Mouse (Mus musculus) lung, adult 2 months (tissue): ENCODE data around the gene Gpx2. TPM values are rescaled to one million over a fixed set of nuclear protein-coding genes. Genes with fewer than 3 reads are reported as not detected.
"Not testable (repeated sequence)": the region's sequence is repeated elsewhere in the genome, so short reads cannot be mapped to it uniquely, and the experiment has no call there.

Experiments used
- DNase-seq: peaks from one replicate; pipeline ENCODE4 v3.0.0; 2022
- H3K4me1 ChIP-seq: fragments of 200-500 bp; 2 replicates; pipeline ENCODE4 v1.6.1; 2011; ENCODE audit warnings: low read length; ENCODE audit not compliant: control insufficient read depth, insufficient read depth
- H3K4me3 ChIP-seq: fragments of 200-500 bp; replicated peaks from 2 replicates; pipeline ENCODE3; 2011; ENCODE audit warnings: low read depth, mild to moderate bottlenecking, control low read depth, low read length; ENCODE audit errors: extremely low read depth
- CTCF ChIP-seq: fragments of 200-500 bp; IDR thresholded peaks from 2 replicates; pipeline ENCODE4 v1.5.1; 2011; ENCODE audit warnings: mild to moderate bottlenecking, low read length, control low read depth; ENCODE audit not compliant: insufficient read depth
- POLR2A ChIP-seq: fragments of 200-500 bp; IDR thresholded peaks from 2 replicates; pipeline ENCODE4 v1.6.1; 2011; ENCODE audit warnings: low read depth, mild to moderate bottlenecking, control low read depth, low read length, borderline replicate concordance; ENCODE audit errors: extremely low read depth
- WGBS: fragments of 180-500 bp; shearing (Covaris S2); methylation state at CpG from one replicate; pipeline ENCODE4 v1.1.7; 2018; 5-methylcytosine and 5-hydroxymethylcytosine counted together
- polyA plus RNA-seq: library from polyadenylated mRNA; depleted of rRNA; stranded (reverse); fragments of >200 nt; gene quantifications from 2 replicates; pipeline ENCODE4 v1.2.3, GENCODE M21; 2012

Gpx2 gene
- polyA plus RNA-seq, 1 experiment, result 186 TPM

GRCm38 (mm10) chr12:76810491-76810890 is 15.1 kb upstream of the Gpx2 start:
- Histone ChIP-seq H3K4me3 (no peak overlapping the region), H3K4me1 (no peaks in the 10 kb centered on the region)
- no peak for TF ChIP-seq POLR2A
- TF ChIP-seq CTCF, result no peak
- WGBS, result 82% methylated on average over 5 of the region's 5 CpGs
- no peak for DNase-seq

GRCm38 (mm10) chr12:76807796-76808195 is 12.4 kb upstream of the Gpx2 start:
- no peak overlapping the region for H3K4me3 ChIP-seq
- 73% methylated on average over 10 of the region's 10 CpGs for WGBS
- no peak for DNase-seq
- TF ChIP-seq CTCF (no peak), POLR2A (no peak)
- no peaks in the 10 kb centered on the region for H3K4me1 ChIP-seq

- DNase-seq, result no peak
- 80% methylated on average over 10 of the region's 10 CpGs for WGBS
- H3K4me3 ChIP-seq, result no peak overlapping the region
- no peak for TF ChIP-seq POLR2A
- TF ChIP-seq CTCF, result no peak
- H3K4me1 ChIP-seq, result no peaks in the 10 kb centered on the region
Measured at GRCm38 (mm10) chr12:76805056-76805811, 9.9 kb upstream of the Gpx2 start.

GRCm38 (mm10) chr12:76803700-76804252 is 8.4 kb upstream of the Gpx2 start:
- no peak for TF ChIP-seq POLR2A
- TF ChIP-seq CTCF, result peak; percentile 51
- no peak for DNase-seq
- Histone ChIP-seq H3K4me1 (no peaks in the 10 kb centered on the region), H3K4me3 (no peak overlapping the region)
- 51% methylated on average over 7 of the region's 7 CpGs for WGBS

GRCm38 (mm10) chr12:76803028-76803427 is 7.7 kb upstream of the Gpx2 start:
- Histone ChIP-seq H3K4me3 (no peak overlapping the region), H3K4me1 (no peaks in the 10 kb centered on the region)
- no peak for TF ChIP-seq POLR2A
- TF ChIP-seq CTCF, result no peak
- no peak for DNase-seq
- 86% methylated on average over 10 of the region's 10 CpGs for WGBS

- Histone ChIP-seq H3K4me3 (no peak overlapping the region), H3K4me1 (no peaks in the 10 kb centered on the region)
- no peak for DNase-seq
- TF ChIP-seq POLR2A (no peak), CTCF (no peak)
- 60% methylated on average over 5 of the region's 5 CpGs for WGBS
Measured at GRCm38 (mm10) chr12:76798008-76798720, 2.8 kb upstream of the Gpx2 start.

- no peaks in the 10 kb centered on the region for H3K4me1 ChIP-seq
- 71% methylated on average over 7 of the region's 7 CpGs for WGBS
- DNase-seq, result no peak
- H3K4me3 ChIP-seq, result no peak overlapping the region
- TF ChIP-seq CTCF (no peak), POLR2A (no peak)
Measured at GRCm38 (mm10) chr12:76796938-76797539, 1.7 kb upstream of the Gpx2 start.

- not testable (repeated sequence) for H3K4me3 ChIP-seq, H3K4me1 ChIP-seq, DNase-seq
- 55% methylated on average over 14 of the region's 14 CpGs for WGBS
Measured at GRCm38 (mm10) chr12:76792540-76792939, 2.8 kb downstream of the Gpx2 start.

GRCm38 (mm10) chr12:76790446-76791084 is 4.8 kb downstream of the Gpx2 start:
- WGBS, result 18% methylated on average over 8 of the region's 8 CpGs

More at GRCm38 (mm10) chr12:76790446-76791084, 4.8 kb downstream of the Gpx2 start:
- no peak for DNase-seq
- TF ChIP-seq POLR2A (no peak), CTCF (no peak)
- Histone ChIP-seq H3K4me3 (no peak overlapping the region), H3K4me1 (no peaks in the 10 kb centered on the region)
